Comparison of ENCODE assay signal across 28 mouse cellular contexts in genomic region chr5:118199670-118200069, GRCm38 (mm10). TPM values are rescaled to one million over a fixed set of nuclear protein-coding genes. Genes with fewer than 3 reads are reported as not detected.
"Had no signal": no experiment of that assay in that cellular context is flagged by ENCODE, and none has a peak within 500 bp of the region (broad histone marks: within the 10 kb centered on the region; RNA-seq: fewer than 3 reads in every experiment).

No protein-coding gene starts in this region.

- H3K36me3 ChIP-seq: heart, embryonic 13.5 days; heart, embryonic 15.5 days; kidney, embryonic 15.5 days; liver, embryonic 12.5 days had no signal

- H3K4me3 ChIP-seq: heart, embryonic 13.5 days; heart, embryonic 15.5 days; hindbrain, embryonic 13.5 days; hindbrain, embryonic 15.5 days; kidney, embryonic 15.5 days; limb, embryonic 13.5 days; limb, embryonic 15.5 days; liver, embryonic 12.5 days had no signal

- H3K4me1 ChIP-seq: heart, embryonic 13.5 days; heart, embryonic 15.5 days; hindbrain, embryonic 15.5 days; limb, embryonic 13.5 days; limb, embryonic 15.5 days; liver, embryonic 12.5 days had no signal

- DNase-seq: gastrocnemius, postnatal 14 days; gastrocnemius, postnatal 36 days; heart, postnatal 14 days; heart, postnatal 36 days; kidney, adult 11 months; kidney, adult 2 months; kidney, adult 9 months; kidney, postnatal 14 days; kidney, postnatal 36 days; layer of hippocampus, adult 9-11 months; layer of hippocampus, postnatal 36 days; left cerebral cortex, postnatal 4 days had no signal

- H3K9ac ChIP-seq: heart, embryonic 13.5 days; heart, embryonic 15.5 days; hindbrain, embryonic 13.5 days; hindbrain, embryonic 15.5 days; kidney, embryonic 15.5 days; limb, embryonic 13.5 days; limb, embryonic 15.5 days; liver, embryonic 12.5 days; liver, embryonic 14.5 days had no signal

- H3K9me3 ChIP-seq: heart, embryonic 13.5 days; heart, embryonic 15.5 days; hindbrain, embryonic 13.5 days; hindbrain, embryonic 15.5 days; kidney, embryonic 15.5 days; limb, embryonic 13.5 days; limb, embryonic 15.5 days; liver, embryonic 12.5 days had no signal

- ATAC-seq: hindbrain, postnatal 0 days; intestine, embryonic 16.5 days; liver, embryonic 12.5 days had no signal

- H3K27ac ChIP-seq: heart, embryonic 13.5 days; heart, embryonic 15.5 days; hindbrain, embryonic 13.5 days; hindbrain, embryonic 15.5 days; hindbrain, postnatal 0 days; kidney, embryonic 15.5 days; kidney, postnatal 0 days; limb, embryonic 13.5 days; limb, embryonic 15.5 days; liver, embryonic 12.5 days; liver, embryonic 14.5 days had no signal

- H3K27me3 ChIP-seq: hindbrain, embryonic 13.5 days; hindbrain, embryonic 15.5 days; limb, embryonic 13.5 days; limb, embryonic 15.5 days had no signal

- H3K4me2 ChIP-seq: heart, embryonic 11.5 days; heart, embryonic 13.5 days; heart, embryonic 15.5 days; hindbrain, embryonic 13.5 days; hindbrain, embryonic 15.5 days; kidney, embryonic 15.5 days; limb, embryonic 13.5 days; limb, embryonic 15.5 days; liver, embryonic 12.5 days had no signal

RNA-seq across cellular contexts. Expression of gene Hrk, which starts 35.2 kb away (rescaled TPM):
- polyA plus RNA-seq: heart, embryonic 11.5 days; heart, embryonic 13.5 days; large intestine, adult 2 months; limb, embryonic 11.5 days; liver, embryonic 16.5 days had no signal
